Mouse (Mus musculus): Measurements from ENCODE around the gene Elmo2.

The Elmo2 gene

GRCm38 (mm10) chr2:165256213-165256612 is 70.1 kb downstream of the Elmo2 start:
- DNase-seq (ENCODE audit: low spot score) = no peak

GRCm38 (mm10) chr2:165253867-165254266 is 72.4 kb downstream of the Elmo2 start:
- peak; percentile 72 for DNase-seq (ENCODE audit: low spot score)

DNA sequence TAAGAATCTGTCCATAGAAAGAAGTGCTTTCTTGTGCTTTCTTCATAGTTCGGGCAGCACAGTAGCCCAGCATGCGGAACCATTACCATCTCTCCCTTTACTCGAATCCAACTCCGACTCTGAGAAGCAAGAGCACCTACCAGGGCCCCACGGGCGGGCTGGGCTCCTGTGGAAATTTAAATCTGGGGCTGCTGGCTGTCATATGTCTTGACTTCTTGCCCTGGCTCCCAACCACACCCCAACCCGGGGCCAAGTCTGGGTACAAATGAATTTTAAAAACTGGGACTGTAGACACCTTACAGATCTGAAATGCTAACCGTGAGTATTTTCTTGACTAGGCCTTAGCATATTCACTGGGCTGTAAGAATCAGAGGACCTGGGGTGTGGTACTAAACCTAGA is 73.0 kb downstream of the Elmo2 start:
- DNase-seq (ENCODE audit: low spot score) = no peak

DNA sequence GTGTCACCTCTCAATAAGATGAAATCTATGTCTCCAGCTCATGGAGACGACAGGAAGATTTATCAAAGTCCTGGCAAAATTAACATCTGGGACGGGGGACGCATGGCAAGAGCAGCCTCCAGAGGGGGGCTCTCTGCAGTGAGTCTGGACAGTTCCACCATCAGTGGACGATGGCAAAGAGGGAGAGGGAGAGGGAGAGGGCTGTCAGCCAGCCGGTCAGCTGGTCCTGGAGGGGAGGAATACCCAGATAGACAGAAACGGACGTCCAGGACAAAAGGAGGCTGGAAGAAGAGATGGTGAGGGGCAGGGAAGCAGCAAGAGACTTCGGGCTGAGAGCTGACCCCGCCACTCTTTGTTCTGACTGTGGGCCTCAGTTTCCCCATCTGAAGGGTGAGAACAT is 73.5 kb downstream of the Elmo2 start:
- no peak for DNase-seq (ENCODE audit: low spot score)

DNA sequence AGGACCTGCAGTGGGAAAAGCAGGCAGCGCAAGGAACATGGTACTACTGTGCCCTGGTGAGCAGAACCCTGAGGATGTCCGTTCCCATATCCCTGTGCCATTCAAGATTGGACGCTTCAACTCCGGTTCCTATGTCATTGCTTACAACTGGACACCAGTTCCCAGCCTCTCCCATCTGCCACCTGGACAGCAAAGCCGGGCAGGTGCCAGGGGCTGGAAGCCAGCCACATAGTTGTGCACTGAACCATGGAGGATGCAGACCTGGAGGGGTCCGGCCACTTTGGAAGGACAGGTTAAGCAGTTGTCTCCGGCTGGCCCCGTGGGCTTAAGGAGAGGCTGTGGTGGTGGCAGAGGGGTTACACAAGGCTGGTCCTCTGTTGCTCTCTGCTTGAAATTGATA is 73.9 kb downstream of the Elmo2 start:
- no peak for DNase-seq (ENCODE audit: low spot score)

- DNase-seq (ENCODE audit: low spot score) = no peak
These were observed 75.4 kb downstream of the Elmo2 start for GRCm38 (mm10) chr2:165250903-165251302.

DNA sequence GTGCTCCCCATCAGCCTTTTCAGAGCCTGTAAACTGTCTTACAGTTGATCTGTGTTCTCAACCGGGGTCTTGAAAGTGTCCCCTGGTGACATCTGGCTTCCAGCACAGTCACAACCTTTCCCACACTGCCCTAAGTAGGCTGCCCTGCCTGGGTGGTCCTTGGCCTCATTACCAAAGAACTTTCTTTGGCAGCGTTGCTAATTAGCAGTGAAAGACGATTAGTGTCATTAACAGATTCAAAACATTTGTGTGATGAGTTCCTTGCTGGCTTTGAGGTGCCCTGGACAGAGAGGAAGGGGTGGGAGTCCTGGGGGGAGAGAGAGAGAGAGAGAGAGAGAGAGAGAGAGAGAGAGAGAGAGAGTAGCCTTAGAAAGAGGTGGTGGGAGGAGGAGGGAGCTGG is 77.3 kb downstream of the Elmo2 start:
- DNase-seq (ENCODE audit: low spot score) = no peak

GRCm38 (mm10) chr2:165246349-165246748 is 79.9 kb downstream of the Elmo2 start:
- no peak for DNase-seq (ENCODE audit: low spot score)

- peak; percentile 36 for DNase-seq (ENCODE audit: low spot score)
These were observed 83.1 kb downstream of the Elmo2 start for GRCm38 (mm10) chr2:165243122-165243720.

- no peak for DNase-seq (ENCODE audit: low spot score)
These were observed 83.7 kb downstream of the Elmo2 start for GRCm38 (mm10) chr2:165242575-165242974.

GRCm38 (mm10) chr2:165241786-165242185 is 84.5 kb downstream of the Elmo2 start:
- no peak for DNase-seq (ENCODE audit: low spot score)

GRCm38 (mm10) chr2:165240371-165240770 is 85.9 kb downstream of the Elmo2 start:
- DNase-seq (ENCODE audit: low spot score) = no peak

DNA sequence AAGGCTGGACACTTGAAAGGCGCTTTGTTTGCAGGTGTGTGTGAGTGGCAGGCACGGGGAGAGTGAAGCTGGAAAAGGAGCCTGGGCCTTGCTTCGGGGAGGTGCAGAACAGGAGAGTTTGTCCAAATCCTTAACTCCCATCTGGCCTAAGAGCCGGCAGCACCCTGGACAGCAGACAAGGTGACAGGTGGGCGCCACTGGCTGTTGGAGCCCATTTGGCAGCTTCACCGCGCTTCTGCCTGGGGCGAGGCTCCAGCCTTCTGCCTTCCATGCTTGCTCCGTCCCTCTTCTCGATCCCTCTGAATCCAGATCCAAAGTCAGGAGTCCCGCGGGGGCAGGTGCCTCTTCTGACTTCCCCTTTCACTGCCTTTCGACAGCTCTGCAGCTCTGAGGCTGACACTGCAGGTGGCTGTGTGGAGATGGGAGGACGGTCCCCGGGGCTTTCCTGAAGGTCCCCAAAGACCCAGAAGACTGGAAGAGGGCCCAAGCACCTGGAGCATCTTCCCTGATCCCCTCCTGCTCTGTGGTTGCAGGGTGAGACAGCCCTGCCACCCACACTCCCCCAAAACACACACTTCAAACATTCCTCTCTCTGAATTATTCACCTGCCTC is 86.6 kb downstream of the Elmo2 start:
- no peak for DNase-seq (ENCODE audit: low spot score)

- DNase-seq (ENCODE audit: low spot score) = no peak
These were observed 87.7 kb downstream of the Elmo2 start for GRCm38 (mm10) chr2:165238416-165239145.
